Mouse (Mus musculus) CD8-positive naive resting alpha-beta T cell, adult 2 months (primary cell): ENCODE results near the gene Trim41.
"Not testable (repeated sequence)": the region's sequence is repeated elsewhere in the genome, so short reads cannot be mapped to it uniquely, and the experiment has no call there.

Experiments used
- DNase-seq, 2 experiments: peaks; one replicate each; pipeline ENCODE4 v3.0.0; 2022; ENCODE audit warnings: low read depth in 2 of 2, low spot score in 2 of 2

Gene Trim41

GRCm38 (mm10) chr11:48816800-48817665, at the start of gene Trim41:
TSS of gene Trim41 (minus strand) at chr11:48817353.
- DNase-seq: peak; percentile 99

- no peak for DNase-seq
Observed at GRCm38 (mm10) chr11:48866481-48866880, 49.3 kb upstream of the Trim41 start.

- no peak for DNase-seq
Observed at GRCm38 (mm10) chr11:48863808-48864207, 46.7 kb upstream of the Trim41 start.

- DNase-seq: no peak
Observed at GRCm38 (mm10) chr11:48862784-48863319, 45.7 kb upstream of the Trim41 start.

- peak; percentile 47 to 72 for DNase-seq
Observed at GRCm38 (mm10) chr11:48859014-48859413, 41.9 kb upstream of the Trim41 start.

- peak; percentile 93 to 94 for DNase-seq
Observed at GRCm38 (mm10) chr11:48853474-48854180, 36.5 kb upstream of the Trim41 start.

- DNase-seq: no peak
Observed at GRCm38 (mm10) chr11:48852624-48853473, 35.7 kb upstream of the Trim41 start.

GRCm38 (mm10) chr11:48852190-48852589, 35.0 kb upstream of the Trim41 start:
- DNase-seq: no peak

GRCm38 (mm10) chr11:48851270-48851995, 34.3 kb upstream of the Trim41 start:
- no peak for DNase-seq

GRCm38 (mm10) chr11:48850240-48850639, 33.1 kb upstream of the Trim41 start:
- DNase-seq: no peak

GRCm38 (mm10) chr11:48846881-48847280, 29.7 kb upstream of the Trim41 start:
- no peak for DNase-seq

- DNase-seq: not testable (repeated sequence)
Observed at GRCm38 (mm10) chr11:48846362-48846761, 29.2 kb upstream of the Trim41 start.

GRCm38 (mm10) chr11:48845244-48845815, 28.2 kb upstream of the Trim41 start:
- DNase-seq: no peak

- no peak for DNase-seq
Observed at GRCm38 (mm10) chr11:48844309-48844708, 27.2 kb upstream of the Trim41 start.

- DNase-seq: no peak
Observed at GRCm38 (mm10) chr11:48843202-48843601, 26.0 kb upstream of the Trim41 start.

GRCm38 (mm10) chr11:48842378-48842792, 25.2 kb upstream of the Trim41 start:
- DNase-seq: no peak

GRCm38 (mm10) chr11:48841213-48841612, 24.1 kb upstream of the Trim41 start:
- DNase-seq: no peak

- no peak for DNase-seq
Observed at GRCm38 (mm10) chr11:48840805-48841204, 23.7 kb upstream of the Trim41 start.

- no peak for DNase-seq
Observed at GRCm38 (mm10) chr11:48838879-48839680, 21.9 kb upstream of the Trim41 start.
